Mouse (Mus musculus): ENCODE measurements around the gene Ppp3ca. TPM values are rescaled to one million over a fixed set of nuclear protein-coding genes. Genes with fewer than 3 reads are reported as not detected.

Ppp3ca gene
- polyA plus RNA-seq, 1 experiment from 2014 or later: 142 TPM

- 94% methylated on average over 3 of the region's 3 CpGs for WGBS
- Histone ChIP-seq H3K9me3 (no peaks in the 10 kb centered on the region), H3K4me3 (no peak overlapping the region), H3K36me3 (no peaks in the 10 kb centered on the region), H3K27ac (replicated peaks) (no peak overlapping the region), H3K4me1 (replicated peaks) (peaks cover 15% of the 10 kb centered on the region; the same call in 1 of the 2 replicates), H3K4me2 (no peak overlapping the region), H3K27me3 (no peaks in the 10 kb centered on the region), H3K9ac (no peak overlapping the region)
- no peak for ATAC-seq (ENCODE audit: low read depth)
Measured at GRCm38 (mm10) chr3:136780321-136780720, 110.4 kb downstream of the Ppp3ca start.

GRCm38 (mm10) chr3:136782058-136782457, 112.1 kb downstream of the Ppp3ca start:
- no peak for ATAC-seq (ENCODE audit: low read depth)

GRCm38 (mm10) chr3:136785686-136786085, 115.8 kb downstream of the Ppp3ca start:
- no peaks in the 10 kb centered on the region for H3K27me3 ChIP-seq
- peaks cover 15% of the 10 kb centered on the region for H3K4me1 ChIP-seq (replicated peaks)
- H3K9ac ChIP-seq: no peak overlapping the region
- 90% methylated on average over 6 of the region's 6 CpGs for WGBS
- H3K4me2 ChIP-seq: no peak overlapping the region
- ATAC-seq (ENCODE audit: low read depth): no peak
- no peak overlapping the region for H3K4me3 ChIP-seq
- no peak overlapping the region for H3K27ac ChIP-seq (replicated peaks)
- H3K36me3 ChIP-seq: no peaks in the 10 kb centered on the region
- no peaks in the 10 kb centered on the region for H3K9me3 ChIP-seq

More at GRCm38 (mm10) chr3:136782058-136782457, 112.1 kb downstream of the Ppp3ca start:
- Histone ChIP-seq H3K27me3 (no peaks in the 10 kb centered on the region), H3K9ac (no peak overlapping the region), H3K27ac (replicated peaks) (no peak overlapping the region), H3K36me3 (no peaks in the 10 kb centered on the region), H3K4me3 (no peak overlapping the region), H3K9me3 (no peaks in the 10 kb centered on the region), H3K4me2 (no peak overlapping the region), H3K4me1 (replicated peaks) (peaks cover 11% of the 10 kb centered on the region; the same call in 1 of the 2 replicates)

DNA sequence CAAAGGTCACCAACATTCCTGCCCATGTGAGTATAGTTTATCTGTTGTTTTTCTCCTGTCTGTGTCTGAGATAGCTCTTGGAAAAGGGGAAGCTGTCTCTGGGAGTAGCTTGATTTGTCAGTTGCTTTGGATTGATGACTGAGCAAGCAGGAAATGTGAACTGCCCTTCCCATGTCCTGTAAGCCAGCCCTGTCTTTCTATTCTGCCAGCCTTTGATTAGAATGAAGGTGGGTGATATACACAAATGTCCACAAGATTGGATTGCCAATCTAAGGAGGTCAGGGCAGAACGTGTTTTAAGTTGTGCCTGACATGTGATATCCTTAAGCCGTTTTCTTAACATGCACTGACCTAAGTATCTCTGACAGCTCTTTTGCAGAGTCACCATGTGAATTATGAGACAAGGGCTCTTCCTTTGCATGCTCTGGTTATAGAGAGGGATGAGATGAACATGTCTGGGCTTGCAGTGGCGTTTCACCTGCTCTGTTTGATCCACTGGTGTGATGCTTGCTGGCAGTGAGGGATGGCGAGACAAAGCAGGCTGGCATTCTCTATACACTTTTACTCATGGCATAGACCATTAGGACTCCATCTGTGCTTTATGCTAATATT, 120.4 kb downstream of the Ppp3ca start:
- Histone ChIP-seq H3K4me1 (replicated peaks) (peaks cover 19% of the 10 kb centered on the region), H3K4me2 (no peak overlapping the region), H3K9ac (no peak overlapping the region), H3K27ac (replicated peaks) (peak overlapping the region; percentile 39), H3K27me3 (no peaks in the 10 kb centered on the region), H3K9me3 (no peaks in the 10 kb centered on the region), H3K4me3 (no peak overlapping the region), H3K36me3 (no peaks in the 10 kb centered on the region)
- no peak for ATAC-seq (ENCODE audit: low read depth)
- WGBS: 66% methylated on average over 4 of the region's 4 CpGs

- no peak overlapping the region for H3K9ac ChIP-seq
- no peaks in the 10 kb centered on the region for H3K36me3 ChIP-seq
- peaks cover 19% of the 10 kb centered on the region for H3K4me1 ChIP-seq (replicated peaks)
- WGBS: 89% methylated on average over 5 of the region's 5 CpGs
- H3K4me3 ChIP-seq: no peak overlapping the region
- ATAC-seq (ENCODE audit: low read depth): no peak
- H3K9me3 ChIP-seq: no peaks in the 10 kb centered on the region
- no peak overlapping the region for H3K27ac ChIP-seq (replicated peaks)
- no peak overlapping the region for H3K4me2 ChIP-seq
- H3K27me3 ChIP-seq: no peaks in the 10 kb centered on the region
Measured at GRCm38 (mm10) chr3:136791404-136791803, 121.5 kb downstream of the Ppp3ca start.

GRCm38 (mm10) chr3:136791946-136792345, 122.0 kb downstream of the Ppp3ca start:
- WGBS: 89% methylated on average over 2 of the region's 2 CpGs
- no peaks in the 10 kb centered on the region for H3K9me3 ChIP-seq
- no peak overlapping the region for H3K9ac ChIP-seq
- H3K4me3 ChIP-seq: no peak overlapping the region
- H3K4me1 ChIP-seq (replicated peaks): peaks cover 19% of the 10 kb centered on the region
- H3K4me2 ChIP-seq: no peak overlapping the region
- no peak overlapping the region for H3K27ac ChIP-seq (replicated peaks)
- no peaks in the 10 kb centered on the region for H3K27me3 ChIP-seq
- H3K36me3 ChIP-seq: no peaks in the 10 kb centered on the region
- no peak for ATAC-seq (ENCODE audit: low read depth)

DNA sequence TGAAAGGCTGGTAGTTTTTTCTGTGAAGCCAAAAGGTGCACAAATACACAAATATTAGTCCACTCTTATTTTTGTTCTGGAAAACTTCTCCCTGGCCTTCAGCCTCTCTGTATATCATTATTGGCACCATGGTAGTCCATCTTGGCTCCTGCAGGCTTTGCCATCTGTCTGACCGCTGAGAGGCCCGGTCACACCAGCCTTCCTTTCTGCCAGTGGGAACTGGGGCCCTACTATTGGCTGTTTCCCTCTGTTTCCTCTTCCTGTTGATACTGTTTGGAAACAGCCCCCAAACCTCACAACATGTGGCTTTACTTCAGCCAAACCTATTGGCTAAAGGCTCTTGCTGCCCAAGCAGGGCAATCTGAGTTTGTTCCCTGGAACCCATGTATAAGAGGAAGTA, 123.5 kb downstream of the Ppp3ca start:
- no peak overlapping the region for H3K4me2 ChIP-seq
- H3K4me3 ChIP-seq: no peak overlapping the region
- H3K36me3 ChIP-seq: peaks cover 7% of the 10 kb centered on the region
- no peaks in the 10 kb centered on the region for H3K27me3 ChIP-seq
- H3K9me3 ChIP-seq: no peaks in the 10 kb centered on the region
- H3K9ac ChIP-seq: no peak overlapping the region
- no peak overlapping the region for H3K27ac ChIP-seq (replicated peaks)
- 86% methylated on average over 2 of the region's 2 CpGs for WGBS
- no peak for ATAC-seq (ENCODE audit: low read depth)
- H3K4me1 ChIP-seq (replicated peaks): peaks cover 19% of the 10 kb centered on the region

- WGBS: 88% methylated on average over 7 of the region's 7 CpGs
- peaks cover 14% of the 10 kb centered on the region for H3K36me3 ChIP-seq
- H3K9me3 ChIP-seq: no peaks in the 10 kb centered on the region
- peaks cover 13% of the 10 kb centered on the region for H3K4me1 ChIP-seq (replicated peaks)
- H3K4me2 ChIP-seq: no peak overlapping the region
- no peak overlapping the region for H3K27ac ChIP-seq (replicated peaks)
- no peak for ATAC-seq (ENCODE audit: low read depth)
- H3K9ac ChIP-seq: no peak overlapping the region
- no peak overlapping the region for H3K4me3 ChIP-seq
- no peaks in the 10 kb centered on the region for H3K27me3 ChIP-seq
Measured at GRCm38 (mm10) chr3:136794426-136795217, 124.7 kb downstream of the Ppp3ca start.

DNA sequence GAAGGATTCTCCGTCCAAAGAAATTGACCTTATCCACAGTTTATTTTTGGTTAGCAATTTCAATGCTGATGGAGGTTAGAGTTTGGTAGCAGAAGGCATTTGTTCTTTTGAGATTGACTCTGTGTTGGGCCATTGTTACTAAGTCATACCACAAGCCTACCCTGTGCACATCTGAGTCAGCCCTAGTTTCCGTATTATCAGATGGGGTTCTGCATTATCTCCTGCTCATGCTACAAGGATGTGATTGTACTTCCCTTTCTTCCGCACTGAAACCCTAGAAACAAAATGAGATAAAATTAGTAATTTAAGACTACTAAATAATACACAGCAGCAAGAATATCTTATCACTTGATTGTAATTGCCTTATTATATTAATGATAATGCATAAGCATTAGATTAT, 129.0 kb downstream of the Ppp3ca start:
- H3K27ac ChIP-seq (replicated peaks): no peak overlapping the region
- WGBS: 94% methylated on average over 3 of the region's 3 CpGs
- no peaks in the 10 kb centered on the region for H3K27me3 ChIP-seq
- 0 out of 2 replicates have a peak, but pooled peaks cover 6% of the 10 kb centered on the region for H3K4me1 ChIP-seq (replicated peaks)
- no peak overlapping the region for H3K4me2 ChIP-seq
- no peak overlapping the region for H3K4me3 ChIP-seq
- H3K36me3 ChIP-seq: peaks cover 19% of the 10 kb centered on the region
- H3K9ac ChIP-seq: no peak overlapping the region
- H3K9me3 ChIP-seq: no peaks in the 10 kb centered on the region
- no peak for ATAC-seq (ENCODE audit: low read depth)

DNA sequence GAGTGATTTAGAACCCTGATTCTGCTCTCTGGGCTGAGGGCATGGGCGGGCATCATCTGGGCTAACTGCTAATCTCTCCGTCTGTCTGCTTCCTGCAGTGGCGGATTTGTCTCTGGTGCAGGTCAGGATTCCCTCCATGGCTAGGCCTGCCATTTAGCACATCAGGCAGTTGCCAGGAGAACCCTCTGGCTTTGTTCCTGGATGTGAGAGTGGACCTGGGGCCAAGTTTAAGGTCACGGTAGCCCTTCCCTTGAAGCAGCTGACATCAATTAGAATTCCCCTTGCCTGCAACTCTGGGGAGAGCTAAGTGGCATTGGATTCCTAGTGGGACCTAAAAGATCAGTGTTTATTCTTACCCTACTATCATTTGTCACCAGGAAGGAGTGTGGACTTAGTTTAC, 132.7 kb downstream of the Ppp3ca start:
- no peak overlapping the region for H3K27ac ChIP-seq (replicated peaks)
- H3K9ac ChIP-seq: no peak overlapping the region
- no peaks in the 10 kb centered on the region for H3K27me3 ChIP-seq
- no peaks in the 10 kb centered on the region for H3K9me3 ChIP-seq
- H3K4me2 ChIP-seq: no peak overlapping the region
- 0 out of 2 replicates have a peak, but pooled peaks cover 6% of the 10 kb centered on the region for H3K4me1 ChIP-seq (replicated peaks)
- peaks cover 18% of the 10 kb centered on the region for H3K36me3 ChIP-seq
- ATAC-seq (ENCODE audit: low read depth): no peak
- H3K4me3 ChIP-seq: no peak overlapping the region
- WGBS: 87% methylated on average over 4 of the region's 4 CpGs

GRCm38 (mm10) chr3:136805897-136806296, 136.0 kb downstream of the Ppp3ca start:
- no peaks in the 10 kb centered on the region for H3K9me3 ChIP-seq
- H3K4me3 ChIP-seq: no peak overlapping the region
- H3K4me1 ChIP-seq (replicated peaks): 0 out of 2 replicates have a peak, but pooled peaks cover 6% of the 10 kb centered on the region
- no peak overlapping the region for H3K9ac ChIP-seq
- ATAC-seq (ENCODE audit: low read depth): no peak
- H3K4me2 ChIP-seq: no peak overlapping the region
- 96% methylated on average over 4 of the region's 4 CpGs for WGBS
- H3K36me3 ChIP-seq: no peaks in the 10 kb centered on the region; the same call in none of the 2 replicates
- no peaks in the 10 kb centered on the region for H3K27me3 ChIP-seq
- no peak overlapping the region for H3K27ac ChIP-seq (replicated peaks)

DNA sequence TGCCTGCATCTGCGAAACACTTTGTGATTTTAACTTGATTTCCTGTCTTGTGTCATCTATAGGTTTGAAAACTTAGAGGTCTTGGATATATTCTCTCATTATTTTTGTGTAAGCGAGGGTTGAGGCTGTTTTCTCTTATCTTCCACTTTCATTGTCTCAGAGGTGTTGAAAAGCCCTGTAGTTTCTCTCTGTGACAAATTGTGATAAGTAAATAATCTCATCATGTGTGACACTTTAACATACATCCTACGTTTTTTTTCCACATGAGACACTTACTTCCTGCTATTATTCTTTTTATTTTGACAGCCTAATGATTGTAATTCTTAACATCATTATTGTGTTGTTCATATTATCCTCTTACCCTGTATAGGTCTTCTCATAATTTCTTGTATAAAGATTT, 140.3 kb downstream of the Ppp3ca start:
- no peak overlapping the region for H3K4me3 ChIP-seq
- H3K4me2 ChIP-seq: no peak overlapping the region
- WGBS: 74% methylated on average over 3 of the region's 3 CpGs
- no peaks in the 10 kb centered on the region for H3K36me3 ChIP-seq
- no peaks in the 10 kb centered on the region for H3K27me3 ChIP-seq
- no peak for ATAC-seq (ENCODE audit: low read depth)
- H3K9me3 ChIP-seq: no peaks in the 10 kb centered on the region
- H3K9ac ChIP-seq: no peak overlapping the region
- H3K4me1 ChIP-seq (replicated peaks): peaks cover 6% of the 10 kb centered on the region; the same call in 1 of the 2 replicates
- H3K27ac ChIP-seq (replicated peaks): no peak overlapping the region
